Mouse (Mus musculus) E14TG2a.4 (cell line): ENCODE results near the gene Asf1b.

Experiments
- CTCF ChIP-seq: conservative IDR thresholded peaks from 2 replicates; pipeline ENCODE4 v1.5.1; 2014; ENCODE audit warnings: low read length
- POU5F1 ChIP-seq: IDR thresholded peaks from 2 replicates; pipeline ENCODE4 v1.6.1; 2014; ENCODE audit warnings: low read length, borderline replicate concordance

- no peak for TF ChIP-seq CTCF
- no peak for TF ChIP-seq POU5F1
Measured at GRCm38 (mm10) chr8:83916015-83916414, 39.3 kb upstream of the Asf1b start.
